Mouse (Mus musculus) heart, postnatal 4 days (tissue): ENCODE measurements around the gene Zscan2. TPM values are rescaled to one million over a fixed set of nuclear protein-coding genes. Genes with fewer than 3 reads are reported as not detected.

Experiments used
- DNase-seq: peaks from one replicate; pipeline ENCODE4 v3.0.0; 2021
- total RNA-seq, 2 experiments: library from RNA; stranded (reverse); gene quantifications; 2 replicates each; pipeline ENCODE4 v1.2.3; 2021

Zscan2 gene
- total RNA-seq, 2 experiments from 2014 or later: 8.4 to 9.0 TPM

DNA sequence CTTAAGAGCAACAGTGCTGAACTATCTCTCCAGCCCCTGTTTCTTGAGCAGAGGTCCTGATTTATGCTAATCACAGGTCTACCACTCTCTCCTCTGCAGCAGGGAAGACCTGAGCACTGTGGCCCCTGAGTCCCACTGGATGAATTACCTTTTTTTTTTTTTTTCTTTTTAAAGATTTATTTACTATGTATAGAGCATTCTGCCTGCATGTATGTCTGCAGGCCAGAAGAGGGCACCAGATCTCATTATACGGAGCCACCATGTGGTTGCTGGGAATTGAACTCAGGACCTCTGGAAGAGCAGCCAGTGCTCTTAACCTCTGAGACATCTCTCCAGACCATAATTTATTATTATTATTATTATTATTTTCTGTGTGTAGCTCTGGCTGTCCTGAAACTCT lies 24.9 kb downstream of the Zscan2 start:
- DNase-seq: no peak

DNA sequence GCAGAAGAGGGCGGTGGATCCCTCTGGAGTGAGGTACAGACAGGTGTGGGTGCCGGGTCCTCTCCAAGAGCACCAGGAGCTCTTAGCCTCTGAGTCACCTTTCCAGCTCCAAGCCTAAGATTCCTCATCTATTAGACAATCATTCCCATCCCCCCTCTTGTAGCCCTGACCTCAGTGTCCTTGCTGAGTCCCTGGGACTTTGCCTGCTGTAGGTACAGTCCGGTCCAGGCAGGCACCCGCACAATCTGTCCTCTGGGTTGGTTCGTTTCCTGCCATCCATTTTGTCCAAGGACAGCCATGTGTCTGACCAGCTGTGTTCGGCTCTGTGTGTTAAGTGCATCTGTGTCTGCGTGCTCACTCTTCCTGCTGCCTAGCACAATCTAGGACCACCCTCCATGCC lies 27.9 kb downstream of the Zscan2 start:
- DNase-seq: no peak

DNA sequence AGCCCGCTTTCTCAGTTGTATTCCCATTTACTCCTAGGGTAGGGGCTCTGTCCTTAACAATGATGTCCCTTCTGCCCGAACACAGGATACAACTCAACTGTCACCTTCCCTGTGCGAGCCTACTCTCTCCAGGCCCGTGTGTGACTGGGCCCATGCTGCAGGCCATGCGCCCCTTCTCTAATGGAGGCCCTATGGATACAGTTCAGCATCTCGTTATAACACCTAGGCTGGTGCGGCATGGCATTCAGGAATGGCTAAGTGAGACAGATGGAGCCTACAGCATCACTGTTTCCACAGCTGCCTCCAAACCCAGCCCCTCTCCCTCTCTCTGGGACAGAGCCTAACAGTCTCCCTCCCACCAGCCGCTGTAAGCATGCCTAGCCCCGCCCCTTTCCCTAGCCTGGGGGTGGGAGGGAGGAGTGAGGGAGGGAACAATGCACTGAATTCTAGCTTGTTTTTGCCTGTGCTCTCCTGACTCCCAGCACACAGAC lies 28.3 kb downstream of the Zscan2 start:
- DNase-seq: peak; percentile 78

DNA sequence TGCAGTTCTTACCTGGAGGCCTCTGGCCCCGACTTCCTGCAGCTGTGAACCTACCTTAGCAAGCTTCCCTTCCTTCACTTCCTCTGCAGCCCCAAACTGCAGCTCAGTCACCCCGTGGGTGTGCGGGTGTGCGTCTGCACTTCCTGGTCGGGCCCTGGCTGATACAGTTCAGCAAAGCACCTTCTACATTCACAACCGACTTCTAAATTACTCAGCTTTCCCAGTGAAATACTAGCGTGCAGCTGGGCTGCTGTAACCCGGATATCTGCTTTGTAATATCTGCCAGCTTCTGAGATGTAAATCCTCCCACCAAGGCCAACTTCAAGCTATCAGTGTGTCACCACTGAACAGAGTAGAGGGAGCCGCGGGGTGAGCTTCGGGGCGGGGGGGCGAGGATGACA lies 29.1 kb downstream of the Zscan2 start:
- DNase-seq: no peak

DNA sequence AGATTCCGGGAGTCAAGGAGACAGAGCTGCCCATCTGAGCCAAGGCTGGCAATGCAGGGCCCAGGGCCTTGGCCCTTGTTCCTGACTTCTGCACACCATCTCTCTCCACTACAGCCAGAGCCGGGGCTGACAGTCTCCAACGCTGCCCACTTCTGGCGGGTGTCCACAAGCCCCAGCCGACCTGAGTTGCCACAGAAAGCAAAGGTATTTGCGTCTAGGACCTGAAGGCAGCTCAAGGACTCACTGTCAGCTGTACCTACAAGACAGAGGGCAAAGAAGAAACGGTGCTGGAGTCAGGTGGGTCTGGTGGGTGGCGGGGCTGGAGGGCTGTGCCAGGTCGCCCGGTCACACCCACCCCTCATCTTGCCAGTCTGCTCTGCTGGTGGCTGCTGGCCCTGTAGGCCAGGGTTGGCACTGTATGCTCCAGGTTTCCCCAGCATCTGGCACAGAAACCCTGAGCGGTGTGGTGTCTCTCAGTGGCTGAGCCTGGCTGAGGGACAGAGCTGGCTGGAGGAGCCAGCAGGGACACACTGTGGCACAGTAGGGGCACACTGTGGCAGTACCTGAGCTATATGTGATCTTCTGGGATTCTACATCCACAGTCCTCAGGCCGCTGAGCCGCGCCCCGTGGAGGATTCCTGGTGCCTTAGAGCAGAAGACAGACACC lies 32.5 kb downstream of the Zscan2 start:
- no peak for DNase-seq

DNA sequence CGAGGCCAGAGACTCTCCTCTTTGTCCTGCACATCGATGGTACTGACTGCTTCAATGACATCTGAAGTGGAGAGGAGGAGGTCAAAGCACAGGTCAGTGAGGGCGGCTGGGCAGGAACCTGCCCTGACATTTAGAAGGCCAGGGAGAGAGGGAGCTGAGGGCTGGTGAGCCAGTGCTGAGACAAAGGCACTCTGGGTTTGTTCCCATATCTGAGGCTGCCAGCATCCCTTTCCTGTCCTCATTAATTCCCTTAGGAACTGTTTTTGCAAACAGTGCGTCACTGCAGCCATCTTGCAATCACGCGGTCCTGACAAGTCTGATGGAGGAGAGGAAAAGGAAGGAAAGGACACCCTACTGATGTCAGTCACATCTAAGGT lies 33.0 kb downstream of the Zscan2 start:
- no peak for DNase-seq

DNA sequence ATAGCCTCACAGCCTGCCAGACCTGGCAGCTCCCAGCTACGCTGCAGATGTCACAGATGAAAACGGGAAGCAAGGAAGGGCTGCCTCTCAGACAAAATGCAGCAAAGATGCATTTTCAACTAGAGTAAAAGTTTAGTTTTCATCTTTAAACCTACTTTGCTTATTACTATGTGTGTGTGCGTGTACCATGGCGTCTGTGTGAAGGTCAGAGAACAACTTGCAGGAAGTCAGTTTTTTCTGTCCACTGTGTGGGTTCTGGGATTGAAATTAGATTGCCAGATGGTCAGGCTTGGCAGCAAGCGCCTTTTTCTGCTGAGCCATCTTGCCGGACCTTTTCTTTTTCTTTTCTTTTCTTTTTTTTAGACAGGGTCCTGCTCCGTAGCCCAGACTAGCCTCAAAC lies 33.5 kb downstream of the Zscan2 start:
- DNase-seq: no peak

DNA sequence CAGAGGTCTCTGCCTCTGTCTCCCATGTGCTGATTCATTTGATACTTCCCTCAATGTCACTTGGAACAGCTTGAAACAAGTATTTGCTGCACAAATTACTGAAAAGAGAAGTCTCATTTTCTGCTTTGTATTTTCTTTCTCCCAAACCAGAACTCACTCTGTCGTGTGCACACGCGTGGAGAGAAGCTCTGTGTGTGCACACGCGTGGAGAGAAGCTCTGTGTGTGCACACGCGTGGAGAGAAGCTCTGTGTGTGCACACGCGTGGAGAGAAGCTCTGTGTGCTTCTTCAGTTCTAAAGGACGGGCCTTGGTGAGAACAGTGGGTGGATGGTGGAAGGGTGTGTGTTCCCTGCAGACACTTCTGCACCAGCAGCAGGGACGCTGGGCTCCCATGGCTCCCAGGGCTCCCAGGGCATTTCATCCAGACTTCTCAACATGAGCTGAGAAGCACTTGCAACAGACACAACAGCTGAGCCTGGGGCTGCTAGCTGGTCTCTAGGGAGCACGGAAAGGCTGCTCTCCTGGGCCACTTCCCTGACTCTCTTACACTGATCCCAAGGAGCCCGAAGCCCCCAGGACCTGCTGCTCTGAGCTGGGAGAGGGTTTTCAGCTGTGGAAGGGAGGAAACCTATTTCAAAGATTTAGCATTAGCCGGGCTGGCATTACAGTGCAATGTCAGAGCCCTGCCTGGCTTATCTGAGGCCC lies 34.2 kb downstream of the Zscan2 start:
- DNase-seq: no peak

DNA sequence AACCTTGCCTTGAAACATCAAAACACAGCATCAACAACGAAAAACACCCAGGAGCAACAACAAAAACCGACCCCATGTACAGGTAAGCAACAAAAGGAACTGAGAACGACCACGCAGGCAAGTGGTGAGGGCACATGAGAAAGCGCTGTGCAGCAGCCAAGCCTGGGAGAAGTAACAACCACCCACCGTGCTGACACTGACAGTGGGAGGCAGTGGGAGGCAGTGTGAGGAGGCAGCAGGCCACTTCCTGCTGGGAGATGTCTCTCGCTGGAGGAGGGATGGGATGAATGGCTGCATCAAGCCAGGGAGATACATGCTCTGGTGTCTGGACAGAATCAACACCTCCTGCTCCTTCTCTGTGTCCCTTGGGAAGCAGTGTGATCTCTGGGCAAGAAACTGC lies 36.4 kb downstream of the Zscan2 start:
- no peak for DNase-seq

DNA sequence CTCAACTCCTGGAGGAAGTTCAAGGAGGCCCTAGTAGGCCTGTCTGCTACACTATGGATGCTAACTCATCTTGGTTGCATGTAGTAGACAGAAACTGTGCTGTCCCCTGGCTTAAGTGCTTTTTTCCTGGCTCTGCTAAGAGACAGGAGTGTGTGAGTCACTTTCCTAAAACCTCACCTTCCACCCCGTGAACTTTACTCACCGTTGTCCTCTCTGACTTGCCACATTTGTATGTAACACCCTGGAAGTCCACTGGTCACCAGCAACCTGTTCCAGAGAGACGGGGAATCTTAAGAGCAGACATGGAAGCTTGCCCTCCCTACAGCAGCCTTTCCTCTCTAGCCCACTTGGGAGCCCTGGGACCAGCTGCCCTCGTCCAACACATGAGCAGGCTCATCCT lies 37.0 kb downstream of the Zscan2 start:
- no peak for DNase-seq

DNA sequence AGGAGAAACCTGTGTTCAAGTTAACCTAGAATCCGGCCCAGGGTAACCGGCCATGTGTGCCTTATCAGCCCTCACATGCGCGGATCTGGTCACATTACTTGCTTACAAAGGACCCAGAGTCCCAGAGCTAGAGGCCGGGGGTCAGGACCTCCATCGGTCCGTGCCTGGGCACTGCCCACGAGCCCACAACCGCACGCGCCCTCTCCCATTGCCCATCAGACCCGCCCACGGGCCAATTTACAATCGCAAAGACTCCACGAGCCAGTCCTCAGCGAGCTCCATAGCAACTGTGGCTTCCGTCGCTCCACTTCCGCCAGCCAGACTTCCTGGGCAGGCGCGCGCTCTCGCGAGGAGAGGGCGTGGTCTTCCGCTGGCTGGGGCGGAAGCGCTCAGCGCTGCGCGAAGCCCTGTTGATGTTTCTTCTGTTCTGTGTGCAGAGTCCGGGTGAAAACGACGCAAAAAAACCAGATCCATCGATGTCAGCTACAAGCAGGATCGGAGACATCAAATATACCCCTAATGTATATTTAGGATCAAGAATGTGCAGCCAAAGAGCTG lies 40.3 kb downstream of the Zscan2 start, which contains the start of gene Wdr73:
Gene Wdr73, minus strand, starts transcription at position 326 of the 558 bp plus-strand sequence.
- DNase-seq: peak; percentile 91

DNA sequence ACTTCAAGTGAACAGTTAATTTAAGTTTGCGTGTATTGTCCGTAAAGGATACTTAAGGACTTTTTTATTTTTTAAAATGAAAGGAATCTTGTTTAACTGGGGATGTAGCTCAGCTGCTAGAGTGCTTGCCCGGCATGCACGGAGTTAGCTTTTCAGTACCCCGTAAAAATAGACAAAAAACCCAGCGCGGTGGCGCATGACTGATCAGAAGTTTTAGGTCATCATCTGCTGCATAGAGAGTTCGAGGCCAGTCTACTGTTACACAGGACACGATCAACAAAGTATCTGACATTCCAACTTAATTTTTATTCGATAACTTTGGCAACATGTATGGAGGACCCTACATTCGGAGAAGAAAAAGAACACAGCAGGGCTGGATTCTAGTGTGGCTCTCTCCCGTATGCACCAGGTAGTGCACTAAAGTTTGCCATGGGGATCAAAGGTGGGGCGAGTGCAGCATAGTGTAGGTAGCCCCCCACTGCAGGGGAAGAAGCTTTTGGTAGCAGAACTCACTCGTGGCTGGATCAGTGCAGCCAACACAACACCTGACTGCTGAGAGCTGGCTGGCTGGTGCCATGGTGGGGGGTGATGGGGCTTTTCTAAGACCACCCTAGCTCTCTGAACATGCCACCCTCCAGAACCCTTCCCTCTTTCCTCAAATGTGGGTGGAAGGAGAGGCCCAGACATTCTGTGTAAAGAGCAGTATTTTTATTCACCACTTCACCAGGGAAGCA lies 41.0 kb downstream of the Zscan2 start:
- no peak for DNase-seq

DNA sequence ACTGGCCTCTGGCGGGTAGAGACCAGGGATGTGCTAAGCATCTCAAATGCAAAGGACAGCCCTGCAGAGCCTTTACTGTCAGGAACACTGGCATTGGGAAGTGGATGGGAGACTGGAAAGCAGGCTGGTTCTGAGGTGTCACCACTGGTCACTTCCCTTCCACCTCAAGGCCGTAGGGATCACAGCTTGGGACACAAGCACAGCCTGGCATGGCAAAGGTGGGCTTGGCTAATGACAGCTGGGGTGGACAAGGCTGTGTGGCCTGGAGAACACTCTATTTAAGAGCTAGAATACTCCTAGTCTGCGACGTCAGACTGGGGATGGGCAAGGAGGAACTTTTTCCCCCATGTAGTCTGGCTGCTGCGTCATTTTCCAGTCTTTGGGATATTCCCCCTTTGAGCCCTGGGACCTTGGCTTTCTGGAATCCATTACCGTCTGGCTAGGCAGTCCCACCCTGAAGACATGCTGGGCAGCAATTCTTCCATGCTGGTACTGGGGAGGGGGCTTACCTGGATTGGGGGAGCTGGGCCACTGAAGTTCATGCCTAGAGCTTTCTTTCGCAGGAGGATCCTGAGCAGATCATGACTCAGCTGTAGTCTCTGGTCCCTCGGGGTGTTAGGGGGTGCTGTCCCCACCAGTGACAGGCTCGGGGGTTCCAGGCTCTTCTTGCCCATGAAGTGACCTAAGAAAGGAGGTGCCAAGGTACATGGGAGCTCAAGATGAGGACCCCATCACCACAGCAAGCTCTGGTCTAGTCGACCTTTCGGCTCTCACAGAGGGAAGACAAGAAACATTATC lies 43.1 kb downstream of the Zscan2 start:
- no peak for DNase-seq

DNA sequence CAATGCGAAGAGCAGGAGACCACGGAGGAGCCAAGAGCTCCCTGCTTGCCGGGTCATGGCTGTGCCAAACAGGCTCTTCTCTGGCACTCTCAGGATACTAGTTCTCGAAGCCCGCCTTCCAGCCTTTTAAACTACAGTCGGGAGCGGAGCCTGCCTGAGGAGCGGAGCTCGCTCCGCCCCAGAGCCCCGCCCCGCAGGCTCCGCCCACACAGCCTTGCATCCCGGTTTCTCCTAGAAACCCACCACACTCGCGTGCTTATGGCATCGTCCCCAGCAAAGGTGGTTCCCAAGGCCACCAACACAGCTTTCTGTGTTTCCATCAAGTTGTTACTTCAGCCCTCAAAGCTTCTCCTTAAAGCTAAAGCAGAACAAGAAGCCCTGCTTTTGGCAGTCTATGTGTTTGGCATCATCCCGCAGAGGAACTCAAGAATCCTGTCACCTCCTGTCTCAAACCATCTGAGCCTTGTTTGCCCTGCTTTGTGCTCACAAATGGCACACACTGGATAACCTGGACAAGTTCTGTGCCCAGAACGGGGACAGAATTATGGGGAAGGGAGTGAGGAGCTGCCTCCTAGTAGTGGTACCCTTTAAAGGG lies 44.3 kb downstream of the Zscan2 start, which contains the start of gene Nmb:
Gene Nmb, minus strand, starts transcription at position 156 of the 595 bp plus-strand sequence.
- DNase-seq: peak; percentile 79

DNA sequence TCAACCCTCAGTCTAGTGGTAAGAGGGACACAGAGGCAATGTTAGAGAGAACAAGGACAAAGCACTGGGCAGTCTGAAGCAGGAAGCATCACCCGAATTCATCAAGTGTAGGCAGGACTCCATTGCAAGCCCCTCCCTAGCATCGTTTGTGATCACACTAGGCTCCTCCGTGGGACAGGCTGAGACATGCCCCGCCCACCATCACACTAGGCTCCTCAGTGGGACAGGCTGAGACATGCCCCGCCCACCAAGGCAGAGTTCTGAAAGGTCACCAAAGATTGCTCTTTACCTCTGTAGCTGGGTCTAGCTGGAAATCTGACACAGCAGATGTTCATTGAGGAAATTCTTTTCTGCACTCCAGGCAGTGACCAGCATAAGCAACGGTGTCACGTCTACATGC lies 50.3 kb downstream of the Zscan2 start:
- DNase-seq: no peak

DNA sequence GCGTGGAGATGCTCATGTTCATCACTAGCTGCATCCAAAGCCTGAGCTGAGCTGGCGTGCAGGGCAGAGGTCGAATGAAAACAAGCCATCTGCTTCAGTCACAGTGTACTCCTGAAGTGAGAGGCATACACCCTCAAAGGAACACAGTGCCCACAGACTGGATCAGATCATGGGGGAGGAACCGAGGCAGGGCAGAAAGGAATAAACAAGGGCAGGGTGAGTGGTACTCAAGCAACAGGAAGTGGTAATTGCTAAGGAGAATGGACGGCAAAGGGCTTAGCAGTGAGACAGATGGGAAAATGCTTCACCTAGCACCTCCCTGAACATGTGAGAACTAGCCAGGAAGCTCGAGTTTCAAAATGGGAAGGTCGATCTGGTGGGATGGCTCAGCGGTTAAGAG lies 51.8 kb downstream of the Zscan2 start:
- no peak for DNase-seq

DNA sequence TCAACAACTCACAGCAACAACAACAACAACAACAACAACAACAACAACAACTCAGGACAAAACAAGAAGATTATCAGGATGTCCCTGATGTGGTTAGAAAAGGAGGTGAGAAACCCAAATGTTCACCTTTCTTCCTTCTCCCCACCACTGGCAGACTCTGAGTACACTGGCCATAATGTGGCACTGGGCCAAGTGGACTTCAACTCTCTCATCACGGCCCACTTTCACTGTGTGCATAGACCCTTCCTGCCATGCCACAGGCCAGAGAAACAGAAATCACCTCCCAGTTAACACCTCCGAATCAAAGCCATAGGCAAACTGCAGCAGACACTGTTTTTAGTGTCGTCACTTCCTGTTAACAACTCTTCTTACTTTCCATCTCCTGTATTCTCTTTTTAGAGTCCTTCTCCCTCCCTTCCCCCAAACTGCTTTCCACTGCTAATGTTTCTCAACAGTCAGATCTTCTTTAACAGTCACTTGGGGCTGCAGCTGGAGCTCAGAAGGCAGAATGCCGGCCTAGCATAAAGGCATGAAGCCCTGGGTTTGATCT lies 57.3 kb downstream of the Zscan2 start:
- DNase-seq: no peak

DNA sequence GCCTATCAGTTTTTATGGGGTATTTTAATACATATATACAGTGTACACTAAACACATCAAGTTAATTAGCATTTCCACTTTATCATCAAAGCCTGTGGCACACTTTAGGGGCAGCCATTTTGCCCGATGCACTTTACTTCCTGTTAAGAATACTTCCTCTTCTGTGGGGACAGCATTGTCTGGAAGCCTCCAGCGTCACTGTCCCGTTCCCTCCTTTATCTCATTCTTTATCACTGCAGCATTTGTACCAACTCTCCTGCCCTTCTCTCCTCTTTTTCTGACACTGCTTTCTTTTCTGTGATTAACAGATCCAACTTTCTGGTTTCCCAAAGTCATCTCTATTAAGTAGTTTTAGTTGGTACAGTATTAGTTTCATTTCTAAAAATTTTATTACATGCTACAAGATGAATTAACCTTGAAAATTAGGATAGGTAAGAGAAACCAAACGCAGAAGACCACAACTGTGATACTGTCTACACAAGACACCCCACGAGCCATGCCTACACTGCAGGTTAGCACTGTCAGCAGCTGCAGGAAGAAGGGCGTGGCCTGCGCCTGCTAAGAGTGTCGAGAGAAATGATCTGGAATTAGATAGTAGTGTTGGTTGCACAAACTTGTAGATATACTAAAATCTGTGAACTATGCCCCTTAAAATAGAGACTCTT lies 58.4 kb downstream of the Zscan2 start:
- no peak for DNase-seq

DNA sequence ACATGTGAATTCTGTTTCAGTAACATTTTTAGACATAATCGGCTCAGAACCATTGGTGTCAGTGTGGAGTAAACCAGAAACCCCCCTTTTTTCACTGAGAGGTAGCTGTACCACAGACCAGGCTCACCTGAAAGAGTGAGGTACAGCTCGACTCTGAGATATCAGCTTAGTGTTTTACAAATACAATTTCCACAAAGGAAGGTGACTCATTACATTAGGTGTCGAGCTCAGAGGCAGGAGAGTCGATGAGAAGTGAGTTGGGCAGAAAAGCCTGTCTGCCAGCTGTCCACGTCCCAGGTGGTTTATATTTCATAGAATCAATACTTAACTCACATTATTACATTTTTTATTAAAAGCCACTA lies 58.9 kb downstream of the Zscan2 start:
- DNase-seq: no peak

DNA sequence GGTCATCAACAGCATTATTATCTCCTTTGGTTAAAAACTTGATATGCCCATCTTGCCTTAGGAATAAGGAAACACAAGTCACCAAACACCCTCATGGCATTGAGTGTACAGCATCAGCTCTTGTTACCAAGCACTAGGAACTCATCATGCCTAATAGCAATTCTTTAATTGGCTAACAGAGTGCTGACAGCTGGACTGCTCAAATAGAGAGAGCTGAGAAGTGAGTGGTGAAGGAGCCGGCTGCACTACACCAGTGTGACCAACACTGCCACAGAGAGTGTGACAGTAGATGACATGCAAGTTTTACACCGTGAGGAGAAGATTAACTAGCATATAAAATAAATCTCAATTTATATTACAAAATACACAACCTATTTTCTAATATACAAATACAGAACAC lies 62.4 kb downstream of the Zscan2 start:
- DNase-seq: peak; percentile 35
